In the genomic region with DNA sequence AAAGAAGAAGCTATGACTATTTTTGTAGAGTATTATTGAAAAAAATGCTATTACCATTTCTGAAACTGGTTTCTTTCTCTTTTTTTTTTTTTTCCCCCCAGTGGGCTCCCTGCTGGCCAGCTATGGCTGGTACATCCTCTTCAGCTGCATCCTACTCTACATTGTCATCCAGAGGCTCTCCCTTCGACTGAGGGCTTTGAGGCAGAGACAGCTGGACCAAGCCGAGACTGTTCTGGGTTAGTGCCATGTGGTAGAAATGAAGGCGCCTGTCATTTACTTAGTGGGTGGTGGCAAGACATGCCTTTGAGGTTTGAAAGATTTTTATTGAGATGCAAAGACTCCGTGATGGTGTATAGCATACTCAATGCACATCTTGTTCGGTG, we compare ENCODE assay signal across 8 mouse cellular contexts. TPM values are rescaled to one million over a fixed set of nuclear protein-coding genes. Genes with fewer than 3 reads are reported as not detected.
DNase-seq lines count a peak whose midpoint lies in the region; ATAC-seq and TF ChIP-seq lines count a peak whose summit lies in the region.

No protein-coding gene starts in this region.

- no peak for TF ChIP-seq EP300 in liver, postnatal 0 days (IDR thresholded peaks at IDR 0.05; ENCODE audit: low read depth)

- peak overlapping the region; percentile 88 for H3K9ac ChIP-seq in heart, embryonic 14.5 days (ENCODE audit: low read length)
- H3K9ac ChIP-seq in forebrain, embryonic 16.5 days (replicated peaks; ENCODE audit: low read depth, low read length) = peak overlapping the region; percentile 71
- H3K9ac ChIP-seq in liver, postnatal 0 days (replicated peaks) = peak overlapping the region; percentile 82

- H3K4me1 ChIP-seq in heart, embryonic 14.5 days (ENCODE audit: control insufficient read depth in 2 of 2, insufficient read depth in 2 of 2, low read length in 2 of 2) = peaks cover 3 to 13% of the 10 kb centered on the region in 2 experiments; a peak in 3 of 4 replicates
- H3K4me1 ChIP-seq in forebrain, embryonic 16.5 days (replicated peaks; ENCODE audit: control insufficient read depth, insufficient read depth, low read length) = peaks cover 20% of the 10 kb centered on the region
- H3K4me1 ChIP-seq in liver, postnatal 0 days (ENCODE audit: insufficient read depth) = peaks cover 29% of the 10 kb centered on the region

- 47% methylated on average over 5 of the region's 5 CpGs for WGBS in heart, embryonic 14.5 days
- 41% methylated on average over 5 of the region's 5 CpGs for WGBS in forebrain, embryonic 16.5 days
- 35% methylated on average over 5 of the region's 5 CpGs for WGBS in liver, postnatal 0 days (ENCODE audit: insufficient replicate concordance)

- peak overlapping the region; percentile 78 to 82 for H3K4me3 ChIP-seq in heart, embryonic 14.5 days (ENCODE audit: control insufficient read depth in 1 of 2, insufficient read depth in 1 of 2, low read depth in 1 of 2, low read length in 2 of 2)
- H3K4me3 ChIP-seq in forebrain, embryonic 16.5 days (replicated peaks; ENCODE audit: low read length) = peak overlapping the region; percentile 95
- H3K4me3 ChIP-seq in liver, postnatal 0 days (ENCODE audit: low read depth, low read length) = peak overlapping the region; percentile 78

- no peak for DNase-seq in heart, postnatal 36 days
- peak; percentile 15 for DNase-seq in MEL-GATA-1-ER (ENCODE audit: extremely low read depth, low read depth)
- no peak for DNase-seq in liver, postnatal 0 days
- DNase-seq in urinary bladder, adult 2 months (ENCODE audit: low spot score) = no peak
- DNase-seq in thymus, adult 18-20 months = no peak
- DNase-seq in cerebellum, adult 8-10 months = no peak

- H3K27me3 ChIP-seq in heart, embryonic 14.5 days (ENCODE audit: control insufficient read depth, insufficient read depth, low read length) = no peaks in the 10 kb centered on the region
- no peaks in the 10 kb centered on the region for H3K27me3 ChIP-seq in forebrain, embryonic 16.5 days (replicated peaks; ENCODE audit: control insufficient read depth, insufficient read depth, low read length)
- H3K27me3 ChIP-seq in liver, postnatal 0 days (ENCODE audit: insufficient read depth, low read length) = no peaks in the 10 kb centered on the region

- H3K27ac ChIP-seq in heart, embryonic 14.5 days (replicated peaks in 1 of 2; ENCODE audit: control insufficient read depth in 1 of 2, insufficient read depth in 1 of 2, low read depth in 2 of 2, low read length in 2 of 2) = peak overlapping the region in 1 of 2 experiments; percentile 78; a peak in 1 of 4 replicates
- H3K27ac ChIP-seq in forebrain, embryonic 16.5 days (ENCODE audit: low read length) = no peak overlapping the region
- peak overlapping the region; percentile 88 for H3K27ac ChIP-seq in liver, postnatal 0 days (ENCODE audit: low read depth)

- no peaks in the 10 kb centered on the region for H3K9me3 ChIP-seq in heart, embryonic 14.5 days (ENCODE audit: control insufficient read depth, low read length)
- no peaks in the 10 kb centered on the region for H3K9me3 ChIP-seq in forebrain, embryonic 16.5 days (ENCODE audit: control insufficient read depth, low read length)
- no peaks in the 10 kb centered on the region for H3K9me3 ChIP-seq in liver, postnatal 0 days (ENCODE audit: low read length)

- no peak for ATAC-seq in heart, embryonic 14.5 days (ENCODE audit: insufficient number of reproducible peaks, insufficient read depth, low FRiP score, low read depth)
- no peak for ATAC-seq in forebrain, embryonic 16.5 days
- no peak for ATAC-seq in liver, postnatal 0 days

- intact Hi-C loops in heart, postnatal 36 days (cut with DNase I) = no loop called here

- TF ChIP-seq CTCF in liver, postnatal 0 days (IDR thresholded peaks at IDR 0.05; ENCODE audit: low read depth) = peak; percentile 29; the same call in 1 of the 2 replicates

- H3K4me2 ChIP-seq in heart, embryonic 14.5 days (ENCODE audit: low read length) = peak overlapping the region; percentile 87
- H3K4me2 ChIP-seq in forebrain, embryonic 16.5 days (ENCODE audit: low read length) = peak overlapping the region; percentile 96
- peak overlapping the region; percentile 86 for H3K4me2 ChIP-seq in liver, postnatal 0 days (ENCODE audit: low read depth, low read length)

- peaks cover 48% of the 10 kb centered on the region for H3K36me3 ChIP-seq in heart, embryonic 14.5 days (ENCODE audit: control insufficient read depth, insufficient read depth, low read length)
- peaks cover 23% of the 10 kb centered on the region for H3K36me3 ChIP-seq in forebrain, embryonic 16.5 days (ENCODE audit: control insufficient read depth, insufficient read depth)
- H3K36me3 ChIP-seq in liver, postnatal 0 days (replicated peaks; ENCODE audit: insufficient read depth, low read length) = peaks cover 32% of the 10 kb centered on the region

RNA-seq across cellular contexts. Expression of a gene that starts 0.8 kb away (rescaled TPM):
- polyA plus RNA-seq in heart, embryonic 14.5 days (2014; fragmentation: Nextera tagmentation; extraction: Ambion mirVana) = 63.1 and 66.7 TPM in 2 replicates
- total RNA-seq in heart, postnatal 36 days (2021) = 10 to 100 TPM; 35.3 to 37.2 TPM
- polyA plus RNA-seq in forebrain, embryonic 16.5 days (2015; fragmentation: Nextera tagmentation; extraction: Ambion mirVana) = 80.3 and 85.4 TPM in 2 replicates
- polyA plus RNA-seq in liver, postnatal 0 days (2015; fragmentation: Nextera tagmentation; extraction: Ambion mirVana) = 103 and 120 TPM in 2 replicates
- polyA plus RNA-seq in urinary bladder, adult 2 months (2012; rRNA removed) = 73.2 and 86.9 TPM in 2 replicates

RNA-seq across cellular contexts. Expression of a gene that starts 21.4 kb away (rescaled TPM):
- polyA plus RNA-seq in heart, embryonic 14.5 days (2014; fragmentation: Nextera tagmentation; extraction: Ambion mirVana) = 90.0 and 93.5 TPM in 2 replicates
- total RNA-seq in heart, postnatal 36 days (2021) = 10 to 100 TPM; 20.1 to 24.0 TPM
- polyA plus RNA-seq in forebrain, embryonic 16.5 days (2015; fragmentation: Nextera tagmentation; extraction: Ambion mirVana) = 147 and 154 TPM in 2 replicates
- 45.0 and 47.6 TPM in 2 replicates for polyA plus RNA-seq in liver, postnatal 0 days (2015; fragmentation: Nextera tagmentation; extraction: Ambion mirVana)
- 29.4 and 35.5 TPM in 2 replicates for polyA plus RNA-seq in urinary bladder, adult 2 months (2012; rRNA removed)

RNA-seq across cellular contexts. Expression of a gene that starts 29.1 kb away (rescaled TPM):
- 23.4 and 24.0 TPM in 2 replicates for polyA plus RNA-seq in heart, embryonic 14.5 days (2014; fragmentation: Nextera tagmentation; extraction: Ambion mirVana)
- total RNA-seq in heart, postnatal 36 days (2021) = 10 to 100 TPM; 12.2 to 16.0 TPM
- polyA plus RNA-seq in forebrain, embryonic 16.5 days (2015; fragmentation: Nextera tagmentation; extraction: Ambion mirVana) = 11.4 and 12.6 TPM in 2 replicates
- 3.9 and 5.0 TPM in 2 replicates for polyA plus RNA-seq in liver, postnatal 0 days (2015; fragmentation: Nextera tagmentation; extraction: Ambion mirVana)
- 8.9 and 10.6 TPM in 2 replicates for polyA plus RNA-seq in urinary bladder, adult 2 months (2012; rRNA removed)

RNA-seq across cellular contexts. Expression of a gene that starts 36.8 kb away (rescaled TPM):
- polyA plus RNA-seq in heart, embryonic 14.5 days (2014; fragmentation: Nextera tagmentation; extraction: Ambion mirVana) = not detected in 2 replicates
- not detected for total RNA-seq in heart, postnatal 36 days (2021)
- not detected in 2 replicates for polyA plus RNA-seq in forebrain, embryonic 16.5 days (2015; fragmentation: Nextera tagmentation; extraction: Ambion mirVana)
- polyA plus RNA-seq in liver, postnatal 0 days (2015; fragmentation: Nextera tagmentation; extraction: Ambion mirVana) = not detected in 2 replicates
- not detected in 2 replicates for polyA plus RNA-seq in urinary bladder, adult 2 months (2012; rRNA removed)
